Mouse (Mus musculus) brain, adult 2 months (tissue): Measurements from ENCODE around the gene Gdf3.
"Not testable (repeated sequence)": the region's sequence is repeated elsewhere in the genome, so short reads cannot be mapped to it uniquely, and the experiment has no call there.

Source experiments
- DNase-seq: peaks from one replicate; pipeline ENCODE4 v3.0.0; 2011; ENCODE audit warnings: low read depth, low spot score

Gdf3 gene

DNA sequence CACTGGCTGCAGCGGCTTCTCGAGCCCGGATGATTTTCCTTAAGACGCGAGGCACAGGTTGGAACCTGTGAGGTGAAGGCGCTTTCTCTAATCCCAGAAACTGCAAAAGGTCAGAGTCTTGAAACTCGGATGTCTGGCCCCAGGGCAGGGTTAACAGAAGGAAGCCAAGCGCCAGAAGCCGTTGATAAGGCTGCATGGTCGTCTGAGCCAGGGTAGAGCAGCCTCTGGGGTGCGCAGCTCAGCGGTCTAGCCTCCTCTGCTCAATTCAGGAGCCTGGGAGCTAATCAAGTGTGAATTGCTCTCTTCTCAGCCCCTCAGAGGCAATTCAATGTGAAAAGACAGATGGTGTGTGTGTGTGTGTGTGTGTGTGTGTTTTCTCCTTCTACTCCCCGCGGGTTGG lies at the start of gene Gdf3:
Gene Gdf3, minus strand, starts transcription at position 317 of the 400 bp plus-strand sequence.
- no peak for DNase-seq

DNA sequence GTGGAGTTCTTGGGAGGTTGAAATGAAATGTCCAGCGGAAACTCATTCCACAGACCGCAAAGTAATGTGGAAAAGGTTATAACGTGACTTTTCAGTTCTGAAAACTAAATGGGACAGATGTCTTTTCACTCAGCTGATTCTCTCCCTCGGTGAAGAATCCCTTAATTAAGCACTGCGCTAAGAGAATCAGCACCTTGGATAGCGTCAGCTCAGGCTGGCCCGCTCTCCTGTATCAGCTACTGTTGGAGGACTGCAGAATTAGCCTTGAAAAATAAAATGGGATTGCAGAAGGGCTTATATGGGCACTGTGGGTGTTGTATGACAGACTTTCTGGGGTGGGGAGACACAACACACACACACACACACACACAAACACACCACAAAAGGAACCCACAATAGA lies 49.7 kb upstream of the Gdf3 start:
- no peak for DNase-seq

DNA sequence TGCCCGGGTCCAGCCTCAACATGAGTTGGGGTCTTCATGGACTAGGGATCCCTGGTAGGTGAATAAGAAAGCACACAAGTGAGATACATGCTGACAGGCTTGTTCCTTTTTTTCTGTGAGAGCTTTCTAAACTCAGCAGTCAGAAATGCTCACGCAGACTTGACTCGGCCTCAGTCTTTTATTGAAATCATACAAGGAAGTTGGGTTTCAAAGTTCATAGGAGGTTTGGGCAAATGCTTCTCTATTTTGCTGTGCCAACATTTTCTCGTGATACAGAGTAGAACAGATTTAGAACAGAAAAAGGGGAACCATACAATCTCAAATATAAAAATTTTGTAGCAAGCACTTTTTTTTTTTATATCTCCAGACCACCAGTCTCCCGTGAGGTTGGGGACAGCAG lies 47.7 kb upstream of the Gdf3 start:
- DNase-seq = no peak

DNA sequence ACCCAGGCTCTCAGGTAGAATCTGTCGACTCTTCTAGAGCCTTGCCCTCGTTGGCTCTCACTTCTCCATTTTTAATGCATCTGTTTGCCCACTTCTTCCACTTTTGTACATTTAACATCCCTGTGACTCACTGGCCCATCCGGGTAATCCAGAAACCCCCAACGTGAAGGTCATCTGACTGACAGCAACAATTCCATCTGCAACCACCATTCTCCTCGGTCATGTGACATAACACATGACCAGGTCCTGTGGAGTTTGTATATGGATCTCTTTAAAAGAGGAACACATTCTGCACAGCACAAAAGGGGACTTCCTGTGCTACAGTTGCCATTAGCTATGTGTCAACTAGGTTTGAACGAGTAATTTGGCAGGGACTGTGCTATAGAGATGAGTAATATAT lies 44.4 kb upstream of the Gdf3 start:
- no peak for DNase-seq

DNA sequence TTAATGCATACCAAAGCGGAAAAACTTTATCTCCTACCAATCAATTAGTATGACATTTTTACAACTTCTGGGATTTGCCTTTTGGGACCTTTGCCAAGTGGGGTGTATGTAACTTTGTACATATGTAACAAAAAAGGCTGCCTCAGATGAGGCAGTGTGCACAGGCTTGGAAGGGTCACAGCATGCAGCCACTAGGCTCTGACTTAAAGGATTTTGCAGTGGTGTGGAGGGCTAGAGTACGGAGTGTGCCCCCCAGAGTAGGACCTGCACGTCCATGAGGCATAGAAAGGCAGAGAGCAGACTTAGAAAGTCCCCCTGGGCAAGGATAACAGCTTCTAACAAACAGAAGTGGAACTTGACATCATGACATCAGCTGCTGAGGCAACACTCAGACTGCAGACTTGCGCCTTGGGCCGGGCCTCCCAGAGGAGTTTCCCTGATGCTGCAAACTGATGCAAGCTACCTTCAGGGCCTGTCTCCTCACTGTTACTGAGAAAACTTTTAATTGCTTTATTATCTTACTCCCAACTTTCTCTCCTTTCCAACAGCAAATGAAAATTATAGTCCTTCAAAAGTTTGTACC lies 40.6 kb upstream of the Gdf3 start:
- no peak for DNase-seq

DNA sequence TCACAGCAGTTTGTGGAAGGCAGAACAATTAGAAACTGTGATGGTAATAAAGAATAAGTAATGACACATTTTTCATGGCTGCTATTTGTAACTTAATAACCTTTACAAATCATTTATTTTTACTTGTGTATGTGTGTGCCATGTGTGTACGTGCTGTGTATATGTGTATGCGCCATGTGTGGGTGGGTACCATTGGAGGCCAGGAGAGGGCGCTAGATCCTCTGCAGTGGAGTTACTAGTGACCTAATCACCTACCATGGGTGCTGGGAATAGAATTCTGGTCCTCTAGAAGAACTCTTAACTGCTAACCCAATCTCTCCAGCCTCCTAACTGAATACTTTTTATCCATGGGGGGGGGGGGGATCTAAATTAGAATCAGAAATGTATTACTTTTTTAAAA lies 40.0 kb upstream of the Gdf3 start:
- no peak for DNase-seq

DNA sequence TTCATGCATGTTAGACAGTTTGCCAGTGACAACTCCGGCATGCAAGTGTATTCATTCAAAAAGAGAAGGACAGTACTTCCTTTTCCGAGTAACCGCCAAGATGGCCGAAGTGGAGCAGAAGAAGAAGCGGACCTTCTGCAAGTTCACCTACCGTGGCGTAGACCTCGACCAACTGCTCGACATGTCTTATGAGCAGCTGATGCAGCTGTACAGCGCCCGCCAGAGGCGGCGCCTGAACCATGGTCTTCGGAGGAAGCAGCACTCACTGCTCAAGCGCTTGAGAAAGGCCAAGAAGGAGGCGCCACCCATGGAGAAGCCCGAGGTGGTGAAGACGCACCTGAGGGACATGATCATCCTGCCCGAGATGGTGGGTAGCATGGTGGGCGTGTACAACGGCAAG lies 34.3 kb upstream of the Gdf3 start:
- not testable (repeated sequence) for DNase-seq

DNA sequence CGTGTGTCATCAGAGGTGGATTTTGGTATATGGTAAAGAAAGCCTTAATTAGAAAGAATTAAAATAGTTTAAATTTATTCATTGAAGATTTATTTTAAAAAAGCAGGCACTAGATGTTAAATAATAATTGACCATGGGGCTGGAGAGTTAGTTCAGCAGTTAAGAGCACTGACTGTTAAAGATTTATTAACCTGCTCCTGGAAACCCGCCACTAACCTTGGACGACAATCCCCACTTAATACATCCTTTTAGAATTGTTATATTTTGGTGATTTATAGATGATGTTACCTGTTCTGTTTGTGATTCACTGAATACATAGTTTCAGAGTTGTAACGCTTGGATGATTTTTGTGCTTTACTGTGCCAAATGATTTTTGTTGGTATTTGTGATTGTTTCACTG lies 27.7 kb upstream of the Gdf3 start:
- DNase-seq = not testable (repeated sequence)

DNA sequence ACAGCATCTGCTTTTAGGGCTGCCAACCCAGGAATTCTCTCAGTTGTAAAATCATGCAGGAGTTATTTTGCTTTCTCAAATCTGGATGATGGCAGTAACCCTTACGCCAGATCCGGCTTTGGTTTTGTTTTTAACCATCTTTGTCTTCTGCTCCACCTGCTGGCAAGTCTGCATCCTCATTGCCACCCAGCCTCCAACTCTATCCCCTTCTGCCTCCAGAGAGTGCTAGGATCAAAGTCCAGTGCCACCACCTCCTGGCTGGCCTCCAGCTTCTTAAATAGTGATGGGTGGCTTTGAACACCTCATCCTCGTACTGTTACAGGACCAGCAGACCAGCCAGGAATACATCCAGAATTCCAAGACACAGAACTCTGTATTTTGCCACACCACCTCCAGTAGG lies 26.8 kb upstream of the Gdf3 start:
- no peak for DNase-seq

DNA sequence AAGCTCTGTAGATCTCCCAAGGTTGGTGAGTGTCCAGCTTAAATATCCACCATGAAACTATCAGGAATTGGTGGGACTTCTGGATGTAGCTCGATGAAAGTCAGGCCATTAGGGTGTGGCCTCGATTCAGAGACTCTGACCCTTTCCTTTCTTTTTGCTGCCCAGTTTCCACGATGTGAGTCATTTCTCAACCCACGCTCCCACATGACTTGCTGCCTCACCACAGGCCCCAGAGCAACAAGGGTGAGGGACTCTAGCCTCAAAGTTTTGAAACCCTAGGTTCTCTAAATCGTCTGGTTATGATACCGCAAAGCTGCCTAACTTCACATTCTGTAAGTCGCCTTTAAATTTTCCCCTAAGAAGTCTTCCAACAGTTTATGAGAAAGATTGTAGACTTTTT lies 25.4 kb upstream of the Gdf3 start:
- DNase-seq = no peak

DNA sequence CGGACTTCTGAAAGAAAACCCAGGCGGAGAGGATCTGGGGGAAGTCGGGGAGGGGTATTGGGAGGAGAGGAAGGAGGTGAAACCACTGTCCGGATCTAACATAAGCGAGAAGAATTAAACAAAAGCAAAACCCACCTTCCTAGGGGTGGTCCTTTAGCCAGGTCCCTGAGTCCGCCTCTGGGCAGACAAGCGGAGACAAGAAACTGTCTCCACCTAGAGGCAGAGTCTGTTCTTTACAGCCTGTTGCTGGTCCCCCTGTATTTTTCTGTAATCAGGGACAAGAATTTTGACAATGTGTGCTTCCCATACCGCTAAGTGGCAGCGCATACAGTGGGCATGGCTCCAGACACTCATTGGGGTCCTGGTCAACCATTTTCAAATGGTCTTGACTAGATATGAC lies 23.5 kb upstream of the Gdf3 start:
- no peak for DNase-seq

DNA sequence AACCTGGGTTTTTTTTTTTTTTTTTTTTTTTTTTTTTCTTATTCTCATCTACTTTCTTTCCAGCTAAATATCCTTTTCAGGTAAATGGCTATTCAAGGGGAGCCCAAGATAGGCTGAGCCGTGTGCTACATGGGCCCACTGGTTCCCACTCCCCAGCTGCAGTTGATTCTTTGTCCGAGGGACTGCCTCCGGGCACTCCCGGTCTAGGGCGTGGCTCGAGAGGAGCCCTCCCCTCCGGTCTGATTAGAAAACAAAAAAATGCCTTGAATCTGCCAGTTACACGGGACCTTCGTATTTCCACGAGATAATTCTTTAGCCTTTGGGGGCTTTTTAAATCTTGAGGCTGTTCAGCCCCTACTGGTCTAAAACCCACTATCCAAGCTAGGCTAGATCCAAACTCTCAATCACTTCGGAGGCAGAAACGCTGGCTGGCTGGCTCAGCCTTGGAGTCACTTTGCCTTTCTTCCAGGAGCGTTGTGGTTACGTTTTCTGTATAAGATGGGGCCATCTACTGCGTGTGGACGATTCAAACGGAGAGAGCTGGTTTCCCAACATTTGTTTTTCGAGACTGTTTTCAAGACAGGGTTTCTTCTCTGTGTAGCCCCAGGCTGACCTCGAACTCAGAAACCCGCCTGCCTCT lies 17.7 kb upstream of the Gdf3 start:
- no peak for DNase-seq

DNA sequence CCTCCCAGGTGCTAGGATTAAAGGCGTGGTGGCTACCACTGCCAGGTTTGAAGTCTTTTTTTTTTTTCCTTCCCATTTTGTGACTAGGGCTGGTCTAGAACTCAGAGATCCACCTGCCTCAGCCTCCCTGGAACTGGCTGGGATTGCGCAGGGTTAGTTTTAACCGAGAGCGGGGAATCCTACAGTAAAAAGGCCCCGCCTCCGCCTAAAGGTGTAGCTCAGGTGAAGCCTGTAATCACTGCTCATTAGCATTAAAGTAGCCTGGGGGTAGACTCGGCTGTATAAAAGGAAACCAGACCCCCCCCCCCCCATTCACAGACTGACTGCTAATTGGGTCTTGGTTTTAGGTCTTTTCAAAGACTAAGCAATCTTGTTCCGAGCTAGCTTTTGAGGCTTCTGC lies 16.2 kb upstream of the Gdf3 start, which contains the start of gene Dppa3:
Gene Dppa3, plus strand, starts transcription at position 301 of the 400 bp plus-strand sequence.
- no peak for DNase-seq

DNA sequence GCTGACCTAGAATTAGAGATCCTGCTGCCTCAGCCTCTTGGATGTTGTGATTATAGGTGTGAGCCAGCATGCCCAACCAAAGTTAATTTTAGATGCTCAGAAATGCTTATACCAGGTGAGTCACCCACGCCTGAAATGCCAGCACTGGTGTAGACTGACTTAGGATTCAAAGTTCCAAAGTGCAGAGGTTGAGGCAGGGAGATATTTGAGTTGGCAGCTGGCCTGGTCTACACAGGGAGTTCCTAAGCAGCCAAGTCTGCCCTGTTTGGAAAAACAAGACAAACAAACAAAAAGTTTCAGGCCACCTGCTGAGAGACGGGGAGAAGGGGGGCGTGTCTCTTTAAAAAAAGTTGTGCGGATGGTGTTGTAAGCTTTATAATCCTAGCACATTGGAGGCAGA lies 15.3 kb upstream of the Gdf3 start:
- DNase-seq = no peak

DNA sequence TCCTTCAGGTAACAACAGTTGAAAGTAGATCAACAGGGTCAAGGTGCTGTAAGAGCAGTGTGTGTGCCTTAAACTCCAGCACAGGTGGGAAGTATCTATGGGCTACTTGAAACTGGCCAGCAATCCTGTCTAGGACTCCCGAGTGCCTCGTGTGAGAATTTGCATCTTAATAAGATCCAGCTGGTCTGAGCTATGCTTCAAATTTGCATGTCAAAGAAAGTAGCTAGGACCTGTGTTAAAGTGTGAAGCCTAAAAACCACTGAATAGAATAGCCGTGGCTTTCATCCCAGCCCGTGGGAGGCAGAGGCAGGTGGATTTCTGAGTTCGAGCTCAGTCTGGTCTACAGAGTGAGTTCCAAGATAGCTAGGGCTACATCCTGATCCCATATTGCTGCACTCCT lies 14.6 kb upstream of the Gdf3 start:
- DNase-seq = no peak

DNA sequence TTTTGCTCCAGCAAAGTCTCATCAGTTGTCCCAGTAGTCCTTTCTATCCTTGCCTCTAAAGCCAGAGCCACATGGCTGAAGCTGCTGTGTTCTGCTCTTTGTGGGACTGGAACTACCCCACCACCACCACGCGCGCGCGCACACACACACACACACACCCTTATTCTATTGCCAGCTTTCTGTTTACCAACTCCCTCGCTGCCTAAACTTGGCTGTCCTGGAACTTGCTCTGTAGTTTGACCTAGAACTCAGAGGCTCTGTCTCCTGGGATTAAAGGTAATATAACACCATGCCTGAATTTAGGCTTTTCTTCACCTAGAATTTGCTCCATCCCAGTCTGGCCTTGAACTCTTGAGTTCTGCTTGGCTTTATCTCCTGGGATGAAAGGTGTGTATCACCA lies 11.2 kb upstream of the Gdf3 start:
- DNase-seq = no peak

DNA sequence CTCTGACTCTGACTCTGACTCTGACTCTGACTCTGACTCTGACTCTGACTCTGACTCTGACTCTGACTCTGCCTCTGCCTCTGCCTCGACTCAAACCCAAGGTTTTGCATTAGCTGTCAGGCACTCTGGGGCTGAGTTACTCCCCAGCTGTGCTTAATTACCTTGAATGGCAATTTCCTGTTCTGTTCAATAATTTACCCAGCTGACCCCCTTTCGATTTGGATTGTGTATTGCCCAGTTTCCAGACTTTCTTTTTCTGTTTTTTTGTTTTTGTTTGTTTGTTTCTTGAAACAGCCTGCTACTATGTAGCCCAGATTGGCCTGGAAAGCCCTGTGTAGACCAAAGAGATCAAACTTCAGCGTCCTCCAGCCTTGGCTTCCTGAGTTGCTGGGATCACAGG lies 6.1 kb upstream of the Gdf3 start:
- DNase-seq = no peak

DNA sequence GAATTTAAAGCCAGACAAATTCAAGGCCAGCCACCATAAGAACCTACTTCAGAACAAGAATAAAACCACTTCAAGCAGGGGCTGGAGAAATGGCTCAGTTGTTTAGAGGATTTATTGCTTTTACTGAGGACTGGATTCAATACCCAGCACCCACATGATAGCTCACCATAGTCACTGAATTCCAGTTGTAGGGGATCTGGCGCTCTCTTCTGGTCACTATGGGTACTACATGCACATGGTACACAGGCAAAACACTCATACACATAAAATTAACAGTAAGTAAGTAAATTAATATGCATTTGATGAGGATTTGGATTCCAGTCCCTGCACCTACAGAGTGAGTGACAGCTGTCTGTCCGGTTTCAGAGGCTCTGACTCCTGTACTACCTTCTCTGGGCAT lies 4.2 kb upstream of the Gdf3 start:
- DNase-seq = no peak

DNA sequence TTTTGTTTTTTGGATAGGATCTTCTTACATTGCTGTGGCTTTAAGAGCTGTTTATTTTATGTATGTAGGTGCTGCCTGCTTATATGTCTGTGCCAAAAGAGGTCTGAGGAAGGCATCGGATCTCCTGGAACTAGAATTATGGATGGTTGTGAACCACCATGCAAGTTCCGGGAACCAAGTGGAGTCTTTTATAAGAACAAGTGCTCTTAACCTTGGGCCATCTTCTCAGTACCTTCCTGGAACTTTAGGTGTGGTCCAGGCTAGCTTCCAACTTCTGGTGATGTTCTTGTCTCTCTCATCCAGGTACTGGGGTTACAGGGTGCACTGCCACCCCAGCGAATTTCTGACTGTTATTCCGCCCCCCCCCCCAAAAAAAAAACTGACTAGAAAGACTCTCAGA lies 2.5 kb upstream of the Gdf3 start:
- no peak for DNase-seq

DNA sequence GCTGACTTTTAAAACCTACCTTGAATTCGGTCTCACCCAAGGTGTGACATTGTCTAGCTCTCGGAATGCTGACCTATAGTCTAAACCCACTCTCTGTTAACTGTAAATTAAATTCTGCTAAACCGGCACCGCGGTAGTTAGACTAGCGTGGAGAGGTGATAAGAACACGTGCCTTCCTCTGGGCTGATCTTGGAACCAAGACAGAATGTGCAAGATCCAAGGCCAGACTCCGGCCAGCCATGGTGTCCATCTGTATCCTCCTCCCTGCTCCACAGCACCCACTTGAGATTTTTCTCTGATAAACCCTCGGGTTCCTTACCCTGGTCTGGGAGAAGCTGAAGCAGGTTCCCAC lies 534 bp downstream of the Gdf3 start:
- DNase-seq = no peak

DNA sequence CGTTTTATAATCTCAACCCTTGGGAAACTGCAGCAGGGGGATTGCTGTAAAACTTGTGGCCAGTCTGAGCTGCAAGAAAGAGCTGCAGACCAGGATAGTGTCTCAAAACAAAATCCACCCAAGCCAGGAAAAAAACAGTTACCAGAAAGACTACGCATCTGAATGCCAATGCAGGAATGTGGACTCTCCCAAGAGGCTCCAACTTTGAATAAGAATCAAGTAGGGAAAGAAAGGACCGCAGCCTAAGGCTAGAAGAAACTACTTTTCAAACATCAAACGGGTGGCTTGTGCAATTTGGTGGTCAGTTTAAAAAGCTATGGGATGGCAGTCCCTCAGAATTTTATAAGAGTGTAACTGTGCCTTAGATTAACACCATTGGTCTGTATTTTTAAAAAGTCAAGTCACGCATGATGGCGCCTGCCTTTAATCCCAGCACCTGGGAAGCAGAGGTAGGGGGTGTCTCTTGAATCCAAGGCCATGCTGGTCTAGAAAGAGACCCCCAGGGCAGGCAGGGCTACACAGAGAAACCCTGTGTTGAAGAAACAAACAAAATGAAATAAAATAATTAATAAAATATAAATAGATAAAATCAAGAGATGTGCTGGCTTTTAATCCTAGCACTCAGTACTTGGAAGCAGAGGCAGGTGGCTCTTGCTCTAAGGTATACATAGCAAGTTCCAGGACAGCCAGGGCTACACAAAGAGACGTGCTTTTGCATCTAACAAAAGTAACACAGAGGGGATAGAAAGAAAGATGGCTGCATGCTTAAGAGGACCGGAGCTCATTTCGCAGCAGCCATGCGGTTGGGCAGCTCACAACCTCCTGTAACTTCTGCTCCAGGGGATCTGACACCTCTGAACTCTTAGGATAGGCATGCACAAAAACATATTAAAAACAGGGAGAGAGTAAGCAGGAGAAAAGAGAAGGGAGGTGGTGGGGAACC lies 1.2 kb downstream of the Gdf3 start:
- DNase-seq = no peak

DNA sequence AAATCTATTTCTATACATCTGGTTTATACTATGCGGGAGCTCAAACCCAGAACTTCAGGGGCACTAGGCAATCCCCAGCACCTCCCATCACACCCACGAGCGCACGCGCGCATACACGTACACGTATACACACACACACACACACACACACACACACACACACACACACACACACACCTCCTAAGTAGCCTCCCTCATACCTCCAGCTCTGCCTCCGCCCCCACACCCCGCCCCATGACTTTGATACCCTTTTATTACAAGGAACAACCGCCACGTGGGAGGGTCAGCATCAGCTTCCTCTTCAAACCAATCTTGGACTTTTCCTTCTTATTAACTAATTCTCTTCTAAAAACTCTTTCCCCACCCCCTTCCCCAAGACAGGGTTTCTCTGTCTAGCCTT lies 2.2 kb downstream of the Gdf3 start:
- no peak for DNase-seq

DNA sequence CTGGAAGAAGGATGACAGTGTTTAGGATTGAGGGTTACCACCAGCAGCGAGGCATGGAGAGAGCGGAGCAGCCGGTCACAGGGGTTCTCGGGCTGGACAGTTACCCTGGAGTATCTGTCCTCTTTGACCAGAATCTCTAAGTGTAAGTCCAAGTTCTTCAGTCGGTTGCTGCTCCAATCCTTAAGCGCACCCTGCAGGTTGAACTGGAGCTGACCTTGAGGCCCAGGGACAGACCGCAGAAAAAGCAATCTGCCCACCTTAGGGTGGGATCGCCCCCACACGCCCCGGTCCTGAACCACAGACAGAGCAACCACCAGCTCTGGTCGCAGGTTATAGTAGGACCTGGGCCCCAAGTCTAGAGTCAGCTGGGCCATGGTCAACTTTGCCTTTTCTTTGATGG lies 3.2 kb downstream of the Gdf3 start:
- no peak for DNase-seq
